8 mouse cellular contexts compared by ENCODE assay signal in genomic region chr2:25706643-25707481, GRCm38 (mm10). TPM values are rescaled to one million over a fixed set of nuclear protein-coding genes. Genes with fewer than 3 reads are reported as not detected.
DNase-seq lines count a peak whose midpoint lies in the region; ATAC-seq and TF ChIP-seq lines count a peak whose summit lies in the region.

Bmyc (plus strand) TSS chr2:25706739.

- DNase-seq in WW6 (ENCODE audit: low read depth, low spot score), result peak; percentile 70
- peak; percentile 87 to 91 for DNase-seq in cerebellum, postnatal 25 days
- DNase-seq in gastrocnemius, adult 18-20 months (ENCODE audit: low spot score), result peak; percentile 69
- peak; percentile 91 for DNase-seq in hindbrain, embryonic 14.5 days (ENCODE audit: low spot score)
- peak; percentile 86 to 91 for DNase-seq in layer of hippocampus, postnatal 14 days (ENCODE audit: low spot score in 2 of 2)
- DNase-seq in lung, postnatal 0 days (ENCODE audit: low spot score), result peak; percentile 84
- peak; percentile 82 for DNase-seq in ovary, postnatal 36 days (ENCODE audit: low spot score)
- peak; percentile 87 for DNase-seq in thymus, postnatal 14 days

- no peaks in the 10 kb centered on the region for H3K27me3 ChIP-seq in hindbrain, embryonic 14.5 days (ENCODE audit: control insufficient read depth, insufficient read depth, low read length)
- H3K27me3 ChIP-seq in lung, postnatal 0 days (replicated peaks; ENCODE audit: insufficient read depth, low read length), result no peaks in the 10 kb centered on the region

- peak; percentile 96 for ATAC-seq in hindbrain, embryonic 14.5 days (ENCODE audit: low FRiP score)
- peak; percentile 87 for ATAC-seq in lung, postnatal 0 days

- peak within 1 kb of the TSS; percentile 91 for H3K4me3 ChIP-seq in hindbrain, embryonic 14.5 days (replicated peaks; ENCODE audit: low read length)
- H3K4me3 ChIP-seq in lung, postnatal 0 days (ENCODE audit: low read depth, low read length), result peak within 1 kb of the TSS; percentile 62

- H3K4me2 ChIP-seq in hindbrain, embryonic 14.5 days (replicated peaks), result peak within 1 kb of the TSS; percentile 79
- H3K4me2 ChIP-seq in lung, postnatal 0 days (replicated peaks; ENCODE audit: low read depth, low read length), result peak within 1 kb of the TSS; percentile 91

- TF ChIP-seq EP300 in lung, postnatal 0 days (IDR thresholded peaks at IDR 0.05), result no peak

- H3K9ac ChIP-seq in hindbrain, embryonic 14.5 days, result peak within 1 kb of the TSS; percentile 91
- H3K9ac ChIP-seq in lung, postnatal 0 days (replicated peaks; ENCODE audit: low read depth), result peak within 1 kb of the TSS; percentile 51

- no peaks in the 10 kb centered on the region for H3K36me3 ChIP-seq in hindbrain, embryonic 14.5 days (replicated peaks; ENCODE audit: control insufficient read depth, insufficient read depth)
- no peaks in the 10 kb centered on the region for H3K36me3 ChIP-seq in lung, postnatal 0 days (ENCODE audit: insufficient read depth, low read length)

- H3K27ac ChIP-seq in hindbrain, embryonic 14.5 days, result peak within 1 kb of the TSS; percentile 88
- H3K27ac ChIP-seq in lung, postnatal 0 days (ENCODE audit: low read length), result no peak within 1 kb of the TSS

- under 1% methylated on average over 78 of the region's 78 CpGs for WGBS in hindbrain, embryonic 14.5 days
- under 1% methylated on average over 65 of the region's 78 CpGs for WGBS in lung, postnatal 0 days

- H3K4me1 ChIP-seq in hindbrain, embryonic 14.5 days (replicated peaks; ENCODE audit: control insufficient read depth, insufficient read depth, low read length), result peaks cover 14% of the 10 kb centered on the region
- no peaks in the 10 kb centered on the region for H3K4me1 ChIP-seq in lung, postnatal 0 days (ENCODE audit: insufficient read depth, low read depth, low read length)

- TF ChIP-seq CTCF in lung, postnatal 0 days (IDR thresholded peaks at IDR 0.05), result peak; percentile 80

- H3K9me3 ChIP-seq in hindbrain, embryonic 14.5 days (ENCODE audit: control insufficient read depth, low read length), result no peaks in the 10 kb centered on the region
- no peaks in the 10 kb centered on the region for H3K9me3 ChIP-seq in lung, postnatal 0 days (ENCODE audit: low read length)

RNA-seq across cellular contexts. Expression of gene Bmyc, which starts in this region (rescaled TPM):
- 10 to 100 TPM; 15.6 to 16.3 TPM for total RNA-seq in gastrocnemius, adult 18-20 months (2021)
- 145 and 153 TPM in 2 replicates for polyA plus RNA-seq in hindbrain, embryonic 14.5 days (2014; fragmentation: Nextera tagmentation; extraction: Ambion mirVana)
- total RNA-seq in layer of hippocampus, postnatal 14 days (2021), result 10 to 100 TPM; 80.9 to 82.5 TPM
- polyA plus RNA-seq in lung, postnatal 0 days (2015; fragmentation: Nextera tagmentation; extraction: Ambion mirVana), result 57.8 and 58.7 TPM in 2 replicates

Comparison
In these comparisons a context has a peak if more than half of its experiments do, and no peak if none do; other contexts are left out.
1. RNA of gene Bmyc (total RNA-seq): 80.9 to 82.5 TPM in layer of hippocampus, postnatal 14 days; 15.6 to 16.3 TPM in gastrocnemius, adult 18-20 months; every median in the first group is over 4 times any median in the second.
2. Peak in every context shown above with its lines, with median percentiles within 50 percentile points of each other: DNase-seq.